Mouse (Mus musculus) liver, postnatal 0 days (tissue): ENCODE measurements at regions not wholly inside any gene's neighbourhood (a gene's known extent, or its start where the extent isn't known, plus 50 kb on each side); places are given as distances from the start of the nearest gene placed in this dataset.
"Not testable (repeated sequence)": the region's sequence is repeated elsewhere in the genome, so short reads cannot be mapped to it uniquely, and the experiment has no call there.

Source experiments
- CTCF ChIP-seq: sonication (generic); IDR thresholded peaks from 2 replicates; pipeline ENCODE4 v1.5.1; 2016; ENCODE audit warnings: antibody characterized with exemption, low read depth
- EP300 ChIP-seq: IDR thresholded peaks from 2 replicates; pipeline ENCODE4 v1.6.1; 2016; ENCODE audit warnings: antibody characterized with exemption, low read depth, mild to moderate bottlenecking

DNA sequence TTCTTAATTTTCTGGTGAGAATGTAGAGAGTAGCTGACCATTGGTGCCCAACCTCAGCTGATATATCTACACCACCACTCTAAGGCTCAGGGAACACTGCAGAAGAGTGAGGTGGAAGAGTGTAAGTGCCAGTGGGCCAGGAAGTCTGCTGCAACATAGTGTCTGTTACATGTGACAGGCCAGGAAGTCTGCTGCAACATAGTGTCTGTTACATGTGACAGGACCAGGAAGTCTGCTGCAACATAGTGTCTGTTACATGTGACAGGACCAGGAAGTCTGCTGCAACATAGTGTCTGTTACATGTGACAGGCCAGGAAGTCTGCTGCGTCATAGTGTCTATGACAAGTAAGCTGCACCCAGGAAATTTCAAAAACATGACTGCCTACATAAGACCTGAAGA lies 111.4 kb upstream of the Kctd3 start:
- not testable (repeated sequence) for TF ChIP-seq CTCF, EP300
